Mouse (Mus musculus): ENCODE measurements around the gene Asb18. TPM values are rescaled to one million over a fixed set of nuclear protein-coding genes. Genes with fewer than 3 reads are reported as not detected.

Asb18 gene
- total and polyA plus RNA-seq, 2 experiments from 2014 or later, result 0.49 to 1.2 TPM

GRCm38 (mm10) chr1:90026945-90027344, 12.5 kb upstream of the Asb18 start:
- no peaks in the 10 kb centered on the region for H3K9me3 ChIP-seq (ENCODE audit: low read length)
- no peak for ATAC-seq
- H3K36me3 ChIP-seq (ENCODE audit: insufficient read depth, low read length), result no peaks in the 10 kb centered on the region
- H3K4me1 ChIP-seq (ENCODE audit: insufficient read depth, low read length), result no peaks in the 10 kb centered on the region
- H3K9ac ChIP-seq (replicated peaks; ENCODE audit: low read length), result no peak overlapping the region
- WGBS, result 28% methylated on average over 3 of the region's 3 CpGs
- DNase-seq (ENCODE audit: low spot score), result peak; percentile 36
- no peak overlapping the region for H3K27ac ChIP-seq
- H3K4me3 ChIP-seq (ENCODE audit: low read length), result no peak overlapping the region
- TF ChIP-seq CTCF (IDR thresholded peaks at IDR 0.05; ENCODE audit: low read depth), result peak; percentile 70
- H3K4me2 ChIP-seq (ENCODE audit: low read depth, low read length), result no peak overlapping the region
- no peaks in the 10 kb centered on the region for H3K27me3 ChIP-seq (ENCODE audit: insufficient read depth, low read length)

DNA sequence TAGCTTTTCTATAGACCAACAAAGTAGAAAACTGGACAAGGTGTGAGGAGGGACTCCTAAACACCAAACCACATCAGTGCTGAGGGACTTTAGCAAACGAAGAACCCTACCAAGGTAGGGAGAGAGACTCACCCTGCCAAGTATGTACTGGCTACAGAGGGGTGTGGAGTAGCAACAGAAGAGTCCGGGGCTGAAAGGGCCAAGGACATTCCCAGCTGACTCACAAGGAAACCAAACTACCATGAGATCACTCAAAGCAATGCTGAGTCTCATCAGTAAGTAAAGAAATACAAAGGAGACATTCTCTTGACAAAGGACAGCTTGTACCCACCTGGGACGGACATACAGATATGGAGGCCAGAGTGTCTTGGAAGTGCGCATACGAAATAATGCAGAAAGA, 5.9 kb upstream of the Asb18 start:
- Histone ChIP-seq H3K4me2 (ENCODE audit: low read depth, low read length) (no peak overlapping the region), H3K9me3 (ENCODE audit: low read length) (no peaks in the 10 kb centered on the region), H3K9ac (replicated peaks; ENCODE audit: low read length) (no peak overlapping the region), H3K27me3 (ENCODE audit: insufficient read depth, low read length) (no peaks in the 10 kb centered on the region), H3K4me3 (ENCODE audit: low read length) (no peak overlapping the region), H3K27ac (no peak overlapping the region), H3K36me3 (ENCODE audit: insufficient read depth, low read length) (no peaks in the 10 kb centered on the region), H3K4me1 (ENCODE audit: insufficient read depth, low read length) (no peaks in the 10 kb centered on the region)
- 80% methylated on average over 5 of the region's 5 CpGs for WGBS
- ATAC-seq, result no peak
- TF ChIP-seq CTCF (IDR thresholded peaks at IDR 0.05; ENCODE audit: low read depth), result no peak
- no peak for DNase-seq (ENCODE audit: low spot score)

- Histone ChIP-seq H3K27me3 (ENCODE audit: insufficient read depth, low read length) (no peaks in the 10 kb centered on the region), H3K4me2 (ENCODE audit: low read depth, low read length) (no peak overlapping the region), H3K9ac (replicated peaks; ENCODE audit: low read length) (no peak overlapping the region), H3K9me3 (ENCODE audit: low read length) (no peaks in the 10 kb centered on the region), H3K4me3 (ENCODE audit: low read length) (no peak overlapping the region), H3K27ac (no peak overlapping the region), H3K4me1 (ENCODE audit: insufficient read depth, low read length) (no peaks in the 10 kb centered on the region), H3K36me3 (ENCODE audit: insufficient read depth, low read length) (no peaks in the 10 kb centered on the region)
- DNase-seq (ENCODE audit: low spot score) (no peak), ATAC-seq (no peak)
- 73% methylated on average over 6 of the region's 6 CpGs for WGBS
- TF ChIP-seq CTCF (IDR thresholded peaks at IDR 0.05; ENCODE audit: low read depth), result no peak
These were observed 3.6 kb upstream of the Asb18 start for GRCm38 (mm10) chr1:90018071-90018470.

GRCm38 (mm10) chr1:90013273-90013672, 1.2 kb downstream of the Asb18 start:
- ATAC-seq (no peak), DNase-seq (ENCODE audit: low spot score) (no peak)
- no peak overlapping the region for H3K4me2 ChIP-seq (ENCODE audit: low read depth, low read length)
- TF ChIP-seq CTCF (IDR thresholded peaks at IDR 0.05; ENCODE audit: low read depth), result no peak
- no peak overlapping the region for H3K27ac ChIP-seq
- H3K9ac ChIP-seq (replicated peaks; ENCODE audit: low read length), result no peak overlapping the region
- 82% methylated on average over 5 of the region's 5 CpGs for WGBS
- no peaks in the 10 kb centered on the region for H3K4me1 ChIP-seq (ENCODE audit: insufficient read depth, low read length)
- H3K9me3 ChIP-seq (ENCODE audit: low read length), result no peaks in the 10 kb centered on the region
- no peaks in the 10 kb centered on the region for H3K36me3 ChIP-seq (ENCODE audit: insufficient read depth, low read length)
- no peaks in the 10 kb centered on the region for H3K27me3 ChIP-seq (ENCODE audit: insufficient read depth, low read length)
- H3K4me3 ChIP-seq (ENCODE audit: low read length), result no peak overlapping the region

GRCm38 (mm10) chr1:90012850-90013249, 1.6 kb downstream of the Asb18 start:
- Histone ChIP-seq H3K9ac (replicated peaks; ENCODE audit: low read length) (no peak overlapping the region), H3K9me3 (ENCODE audit: low read length) (no peaks in the 10 kb centered on the region), H3K27me3 (ENCODE audit: insufficient read depth, low read length) (no peaks in the 10 kb centered on the region), H3K27ac (no peak overlapping the region), H3K4me1 (ENCODE audit: insufficient read depth, low read length) (no peaks in the 10 kb centered on the region), H3K36me3 (ENCODE audit: insufficient read depth, low read length) (no peaks in the 10 kb centered on the region), H3K4me3 (ENCODE audit: low read length) (no peak overlapping the region), H3K4me2 (ENCODE audit: low read depth, low read length) (no peak overlapping the region)
- ATAC-seq (no peak), DNase-seq (ENCODE audit: low spot score) (no peak)
- TF ChIP-seq CTCF (IDR thresholded peaks at IDR 0.05; ENCODE audit: low read depth), result no peak; the same call in 1 of the 2 replicates
- WGBS, result 67% methylated on average over 7 of the region's 7 CpGs

- TF ChIP-seq CTCF (IDR thresholded peaks at IDR 0.05; ENCODE audit: low read depth), result no peak
- H3K9ac ChIP-seq (replicated peaks; ENCODE audit: low read length), result no peak overlapping the region
- H3K4me2 ChIP-seq (ENCODE audit: low read depth, low read length), result no peak overlapping the region
- H3K27ac ChIP-seq, result no peak overlapping the region
- no peak overlapping the region for H3K4me3 ChIP-seq (ENCODE audit: low read length)
- H3K4me1 ChIP-seq (ENCODE audit: insufficient read depth, low read length), result no peaks in the 10 kb centered on the region
- no peaks in the 10 kb centered on the region for H3K9me3 ChIP-seq (ENCODE audit: low read length)
- H3K36me3 ChIP-seq (ENCODE audit: insufficient read depth, low read length), result no peaks in the 10 kb centered on the region
- WGBS, result 82% methylated on average over 3 of the region's 3 CpGs
- DNase-seq (ENCODE audit: low spot score) (no peak), ATAC-seq (no peak)
- H3K27me3 ChIP-seq (ENCODE audit: insufficient read depth, low read length), result no peaks in the 10 kb centered on the region
These were observed 2.3 kb downstream of the Asb18 start for GRCm38 (mm10) chr1:90012168-90012567.

DNA sequence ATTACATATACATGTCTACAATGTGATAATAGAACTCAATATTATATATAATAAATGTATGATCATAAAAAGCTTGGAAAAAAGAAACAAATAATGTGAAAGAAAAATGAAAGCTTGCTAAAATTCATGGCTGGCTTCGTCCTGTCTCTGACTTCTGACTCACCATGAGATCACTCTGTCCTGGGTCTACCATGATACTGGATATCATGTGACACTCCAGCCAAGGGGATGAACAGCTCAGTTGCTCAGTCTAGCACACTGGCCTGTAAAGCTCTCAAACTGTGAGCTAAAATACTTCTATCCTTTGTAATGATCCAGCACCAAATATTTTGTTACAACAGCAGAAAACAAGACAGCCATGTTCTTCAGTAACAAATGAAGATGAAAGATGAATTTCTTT, 4.4 kb downstream of the Asb18 start:
- WGBS, result 98% methylated on average over 1 of the region's 1 CpGs
- ATAC-seq (no peak), DNase-seq (ENCODE audit: low spot score) (no peak)
- no peaks in the 10 kb centered on the region for H3K4me1 ChIP-seq (ENCODE audit: insufficient read depth, low read length)
- no peak overlapping the region for H3K9ac ChIP-seq (replicated peaks; ENCODE audit: low read length)
- no peaks in the 10 kb centered on the region for H3K9me3 ChIP-seq (ENCODE audit: low read length)
- H3K4me2 ChIP-seq (ENCODE audit: low read depth, low read length), result no peak overlapping the region
- no peak for TF ChIP-seq CTCF (IDR thresholded peaks at IDR 0.05; ENCODE audit: low read depth)
- H3K4me3 ChIP-seq (ENCODE audit: low read length), result no peak overlapping the region
- H3K27me3 ChIP-seq (ENCODE audit: insufficient read depth, low read length), result no peaks in the 10 kb centered on the region
- no peak overlapping the region for H3K27ac ChIP-seq
- no peaks in the 10 kb centered on the region for H3K36me3 ChIP-seq (ENCODE audit: insufficient read depth, low read length)

All from hindbrain, postnatal 0 days (tissue).